In the genomic region with DNA sequence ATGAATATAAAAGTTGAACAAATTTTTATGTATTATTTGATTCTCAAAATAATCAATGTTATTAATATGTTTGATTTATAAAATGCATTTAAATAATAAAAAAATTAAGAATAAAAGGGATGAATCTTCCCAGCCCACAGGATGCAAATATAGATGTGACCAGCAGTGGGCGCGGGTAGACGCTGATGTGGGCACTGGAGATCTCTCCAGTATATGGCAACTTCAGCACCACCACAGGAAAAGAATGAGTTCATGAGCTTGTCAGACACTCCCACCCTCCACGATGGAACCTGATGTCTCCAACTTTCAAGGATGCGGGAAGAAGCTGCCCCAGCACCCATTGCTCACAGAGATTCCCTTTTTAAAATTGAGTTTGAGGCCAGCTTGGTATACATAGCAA, we compare ENCODE assay signal across 8 mouse cellular contexts. TPM values are rescaled to one million over a fixed set of nuclear protein-coding genes. Genes with fewer than 3 reads are reported as not detected.
DNase-seq lines count a peak whose midpoint lies in the region; ATAC-seq lines count a peak whose summit lies in the region.

No protein-coding gene starts in this region.

- H3K4me2 ChIP-seq in midbrain, embryonic 15.5 days = no peak overlapping the region

- whole genome bisulfite sequencing in midbrain, embryonic 10.5 days = 6% methylated on average over 5 of the region's 5 CpGs
- 4% methylated on average over 5 of the region's 5 CpGs for WGBS in midbrain, embryonic 15.5 days

- H3K27ac ChIP-seq in midbrain, embryonic 10.5 days (replicated peaks) = no peak overlapping the region
- H3K27ac ChIP-seq in midbrain, embryonic 15.5 days = no peak overlapping the region

- DNase-seq in adrenal gland, adult (ENCODE audit: inconsistent age in 2 of 2, low spot score in 1 of 2) = peak; percentile 61 to 87
- DNase-seq in adrenal gland, postnatal 4 days (ENCODE audit: low spot score in 2 of 2) = no peak
- DNase-seq in midbrain, embryonic 10.5 days (ENCODE audit: low spot score) = peak; percentile 46
- DNase-seq in c-Kit-negative CD71-positive TER-119-positive erythroid progenitor cells, embryonic 14.5 days (ENCODE audit: low read depth, low spot score) = peak; percentile 8
- peak; percentile 30 for DNase-seq in gastrocnemius, postnatal 14 days
- peak; percentile 56 to 57 for DNase-seq in lung, adult 18-20 months
- peak; percentile 48 for DNase-seq in right cerebral cortex, postnatal 4 days

- no peaks in the 10 kb centered on the region for H3K4me1 ChIP-seq in midbrain, embryonic 10.5 days
- H3K4me1 ChIP-seq in midbrain, embryonic 15.5 days = no peaks in the 10 kb centered on the region

- H3K27me3 ChIP-seq in midbrain, embryonic 10.5 days (ENCODE audit: low read depth, poor library complexity, severe bottlenecking) = no peaks in the 10 kb centered on the region
- H3K27me3 ChIP-seq in midbrain, embryonic 15.5 days (replicated peaks) = no peaks in the 10 kb centered on the region

- no peaks in the 10 kb centered on the region for H3K36me3 ChIP-seq in midbrain, embryonic 10.5 days
- no peaks in the 10 kb centered on the region for H3K36me3 ChIP-seq in midbrain, embryonic 15.5 days (replicated peaks)

- H3K4me3 ChIP-seq in midbrain, embryonic 10.5 days = no peak overlapping the region
- H3K4me3 ChIP-seq in midbrain, embryonic 15.5 days = no peak overlapping the region

- no peak overlapping the region for H3K9ac ChIP-seq in midbrain, embryonic 15.5 days

- intact Hi-C loops in gastrocnemius, postnatal 14 days (cut with DNase I; ENCODE audit: low total_unique reads) = no loop called here

- no peak for ATAC-seq in midbrain, embryonic 15.5 days (replicated peaks)

- H3K9me3 ChIP-seq in midbrain, embryonic 10.5 days (replicated peaks) = no peaks in the 10 kb centered on the region
- no peaks in the 10 kb centered on the region for H3K9me3 ChIP-seq in midbrain, embryonic 15.5 days

RNA-seq across cellular contexts. Expression of gene Slfn2, which starts 7.0 kb away (rescaled TPM):
- total RNA-seq in adrenal gland, postnatal 4 days (2021) = 1 to 10 TPM; 5.2 to 5.3 TPM
- polyA plus RNA-seq in midbrain, embryonic 10.5 days (2016; fragmentation: Nextera tagmentation; extraction: Ambion mirVana) = 0.85 and 1.6 TPM in 2 replicates
- 1.6 and 2.2 TPM in 2 replicates for polyA plus RNA-seq in midbrain, embryonic 15.5 days (2015; fragmentation: Nextera tagmentation; extraction: Ambion mirVana)
- total RNA-seq in gastrocnemius, postnatal 14 days (2021) = 1 to 10 TPM in 1 of 2 experiments, under 1 TPM in 1; 0.84 to 1.1 TPM

RNA-seq across cellular contexts. Expression of gene Slfn8, which starts 37.3 kb away (rescaled TPM):
- total RNA-seq in adrenal gland, postnatal 4 days (2021) = 1 to 10 TPM in 1 of 2 experiments, under 1 TPM in 1; 0.84 to 1.3 TPM
- 0.19 and 0.24 TPM in 2 replicates for polyA plus RNA-seq in midbrain, embryonic 10.5 days (2016; fragmentation: Nextera tagmentation; extraction: Ambion mirVana)
- polyA plus RNA-seq in midbrain, embryonic 15.5 days (2015; fragmentation: Nextera tagmentation; extraction: Ambion mirVana) = 0.26 and 0.27 TPM in 2 replicates
- total RNA-seq in gastrocnemius, postnatal 14 days (2021) = under 1 TPM; 0.18 to 0.27 TPM

RNA-seq across cellular contexts. Expression of gene Slfn1, which starts 58.8 kb away (rescaled TPM):
- under 1 TPM; 0.25 to 0.54 TPM for total RNA-seq in adrenal gland, postnatal 4 days (2021)
- not detected in 2 replicates for polyA plus RNA-seq in midbrain, embryonic 10.5 days (2016; fragmentation: Nextera tagmentation; extraction: Ambion mirVana)
- polyA plus RNA-seq in midbrain, embryonic 15.5 days (2015; fragmentation: Nextera tagmentation; extraction: Ambion mirVana) = 0.09 and 0.15 TPM in 2 replicates
- total RNA-seq in gastrocnemius, postnatal 14 days (2021) = not detected

Comparison
In these comparisons a context has a peak if more than half of its experiments do, and no peak if none do; other contexts are left out.
1. DNase-seq: peak in adrenal gland, adult (2 of 2), midbrain, embryonic 10.5 days (single experiment), c-Kit-negative CD71-positive TER-119-positive erythroid progenitor cells, embryonic 14.5 days (single experiment), gastrocnemius, postnatal 14 days (single experiment), lung, adult 18-20 months (2 of 2) and right cerebral cortex, postnatal 4 days (single experiment); none in adrenal gland, postnatal 4 days (0 of 2).